Mouse (Mus musculus) kidney, adult 10 weeks (tissue): Measurements from ENCODE around the gene Cort. TPM values are rescaled to one million over a fixed set of nuclear protein-coding genes. Genes with fewer than 3 reads are reported as not detected.

Source experiments
- polyA plus RNA-seq: library from polyadenylated mRNA; stranded (reverse); fragments of 350-450 nt; fragmentation: Illumina TruSeq; extraction: RNeasy Lipid Tissue Mini Kit (QIAGEN cat#74804); gene quantifications from one replicate; pipeline ENCODE4 v1.2.3, GENCODE M21; 2014; ENCODE audit warnings: low read depth, low replicate concordance

Gene Cort
- polyA plus RNA-seq, result not detected

GRCm38 (mm10) chr4:149126663-149127062 is at the start of gene Cort:
Gene Cort, minus strand, starts transcription at chr4:149126763.

GRCm38 (mm10) chr4:149166215-149166946 is 39.8 kb upstream of the Cort start, which contains the start of gene Pgd:
Gene Pgd, minus strand, starts transcription at chr4:149166771.

GRCm38 (mm10) chr4:149136982-149137770 is 10.6 kb upstream of the Cort start, which contains the start of gene Cenps:
Gene Cenps, minus strand, starts transcription at chr4:149137629.

GRCm38 (mm10) chr4:149103875-149104561 is 22.5 kb downstream of the Cort start, which contains the start of gene Dffa:
Gene Dffa, plus strand, starts transcription at chr4:149104146.

GRCm38 (mm10) chr4:149099369-149100017 is 27.1 kb downstream of the Cort start, which contains the start of gene Pex14:
Gene Pex14, minus strand, starts transcription at chr4:149099876.

Other genes starting within 250 kb of the Cort start
- 1.3 TPM for gene Pex14, start 26.9 kb downstream of the Cort start, polyA plus RNA-seq
- 7.3 TPM for gene Dffa, start 22.6 kb downstream of the Cort start, polyA plus RNA-seq
- gene Cenps, start 10.9 kb upstream of the Cort start, polyA plus RNA-seq, result not detected
- gene Pgd, start 40.0 kb upstream of the Cort start, polyA plus RNA-seq, result 17.4 TPM
- gene Kif1b, start 180.9 kb upstream of the Cort start, polyA plus RNA-seq, result 47.3 TPM